Mouse (Mus musculus) liver, postnatal 0 days (tissue): ENCODE measurements around the gene Arhgap30.

ENCODE experiments used
- CTCF ChIP-seq: sonication (generic); IDR thresholded peaks from 2 replicates; pipeline ENCODE4 v1.5.1; 2016; ENCODE audit warnings: antibody characterized with exemption, low read depth
- EP300 ChIP-seq: IDR thresholded peaks from 2 replicates; pipeline ENCODE4 v1.6.1; 2016; ENCODE audit warnings: antibody characterized with exemption, low read depth, mild to moderate bottlenecking

DNA sequence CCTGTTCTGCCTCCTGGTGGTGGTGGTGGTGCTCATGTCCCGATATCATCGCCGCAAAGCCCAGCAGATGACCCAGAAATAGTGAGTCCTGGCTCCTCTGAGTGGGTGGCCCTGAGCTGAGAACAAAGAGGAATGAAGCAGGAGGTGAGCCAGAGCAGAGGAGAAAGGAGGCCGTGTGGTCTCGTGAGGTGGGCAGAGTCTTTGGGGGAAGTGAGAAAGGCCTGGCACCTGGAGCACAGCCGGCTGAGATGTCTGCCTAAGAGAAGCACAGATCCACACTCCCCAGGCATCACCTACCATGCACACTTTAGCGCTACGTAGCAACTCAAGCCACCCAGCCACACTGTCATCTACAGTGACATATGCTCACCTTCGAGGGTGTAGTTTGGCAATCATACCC is 3.6 kb upstream of the Arhgap30 start:
- TF ChIP-seq CTCF = peak; percentile 35; the same call in 1 of the 2 replicates
- no peak for TF ChIP-seq EP300
